Mouse (Mus musculus) heart, postnatal 25 days (tissue): ENCODE data around the gene Katnal1. TPM values are rescaled to one million over a fixed set of nuclear protein-coding genes. Genes with fewer than 3 reads are reported as not detected.

Experiments used
- DNase-seq: peaks from one replicate; pipeline ENCODE4 v3.0.0; 2022; ENCODE audit warnings: low spot score
- intact Hi-C: fragments of 180-260 bp; cut with DNase I; formaldehyde crosslinking; loops from one replicate; pipeline ENCODE4 v1.15.1; 2025
- total RNA-seq, 2 experiments: library from RNA; stranded (reverse); gene quantifications; 2 replicates each; pipeline ENCODE4 v1.2.3; 2021

Katnal1 gene
- total RNA-seq, 2 experiments from 2014 or later, result 9.2 to 9.9 TPM

DNA sequence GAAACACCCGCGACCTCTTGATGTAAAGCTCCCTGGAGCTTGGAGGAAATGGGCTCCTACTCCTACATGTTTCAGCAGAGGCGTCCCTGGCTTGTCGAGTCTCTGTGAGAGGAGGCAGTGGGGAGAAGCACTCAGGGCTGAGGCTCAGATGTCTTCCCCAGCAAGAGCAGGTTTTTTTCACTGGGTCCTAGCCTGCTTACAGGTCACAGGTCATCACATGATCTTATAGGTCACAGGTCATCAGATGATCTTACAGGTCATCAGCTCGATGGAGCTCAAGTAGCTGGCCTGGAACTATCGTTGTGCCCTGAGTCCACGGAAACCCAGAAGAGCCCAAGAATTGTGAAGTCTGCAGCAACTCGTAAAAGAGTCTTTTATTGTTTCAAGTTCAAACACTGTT is 4.6 kb upstream of the Katnal1 start:
- intact Hi-C loops, result no loop called here
- DNase-seq, result no peak

DNA sequence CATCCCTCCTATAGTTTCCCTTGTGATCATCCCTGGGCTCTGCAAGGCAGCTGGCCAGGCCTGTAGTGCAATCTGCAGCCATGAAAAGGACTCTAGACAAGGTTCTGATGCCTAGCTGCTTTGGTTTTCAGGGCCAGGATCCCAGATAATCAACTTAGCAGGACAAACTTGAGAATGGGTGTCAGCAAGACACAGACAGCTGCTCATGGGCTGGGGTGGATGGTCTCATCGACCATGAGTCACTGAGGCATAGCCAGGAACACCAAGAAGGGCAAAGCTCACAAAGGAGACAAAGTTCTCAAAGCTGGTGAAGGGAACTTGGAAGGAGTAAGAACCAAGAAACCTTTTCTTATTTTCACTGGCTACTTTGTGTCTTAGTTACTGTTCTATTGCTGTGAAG is 2.2 kb upstream of the Katnal1 start:
- DNase-seq, result no peak
- intact Hi-C loops, result no loop called here

DNA sequence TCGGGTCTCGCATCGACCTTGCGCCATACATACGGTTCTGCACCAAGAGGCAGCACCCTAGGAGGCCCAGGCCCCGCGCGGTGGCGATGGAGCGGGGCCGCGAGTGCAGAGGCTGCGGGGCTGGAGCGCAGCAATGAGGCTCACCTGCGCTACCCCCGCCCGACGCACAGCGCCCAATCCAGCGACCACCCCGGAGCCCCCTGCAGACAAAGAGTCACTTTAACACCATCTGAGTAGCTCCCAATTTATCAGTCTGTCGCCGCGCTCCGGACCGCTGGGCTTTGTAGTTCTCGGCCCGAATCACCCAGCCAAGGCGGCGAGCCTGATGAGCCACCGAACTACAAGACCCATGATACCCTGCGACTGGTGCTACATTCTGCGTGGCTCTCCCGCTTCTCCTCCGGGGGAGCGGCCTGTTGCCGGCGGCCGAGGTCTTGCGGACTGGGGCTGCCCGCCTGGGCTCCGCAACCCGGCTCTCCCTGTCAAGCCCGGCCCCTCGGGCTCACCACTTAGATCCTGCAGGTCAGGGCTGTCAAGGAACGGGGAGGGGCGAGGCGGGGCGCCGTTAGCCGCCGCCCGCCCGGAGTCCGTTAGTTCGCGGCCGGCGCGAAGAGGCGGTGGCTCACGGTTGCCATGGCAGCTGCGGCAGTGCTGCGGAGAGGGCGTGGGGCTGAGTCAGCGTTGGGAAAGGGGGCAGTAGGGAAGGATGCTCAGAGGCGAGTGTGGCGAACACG is 571 bp downstream of the Katnal1 start:
- intact Hi-C loops, result loop anchor here (10.0 kb wide), 1 partner anchor 256 kb away; the partner anchor contains the start of genes Hmgb1 and Uspl1
- DNase-seq, result peak; percentile 88

- intact Hi-C loops, result loop anchor here (10.0 kb wide), 1 partner anchor 257 kb away; the partner anchor contains the start of genes Hmgb1 and Uspl1
- DNase-seq, result no peak
Measured at GRCm38 (mm10) chr5:148927717-148928223, 1.4 kb downstream of the Katnal1 start.

DNA sequence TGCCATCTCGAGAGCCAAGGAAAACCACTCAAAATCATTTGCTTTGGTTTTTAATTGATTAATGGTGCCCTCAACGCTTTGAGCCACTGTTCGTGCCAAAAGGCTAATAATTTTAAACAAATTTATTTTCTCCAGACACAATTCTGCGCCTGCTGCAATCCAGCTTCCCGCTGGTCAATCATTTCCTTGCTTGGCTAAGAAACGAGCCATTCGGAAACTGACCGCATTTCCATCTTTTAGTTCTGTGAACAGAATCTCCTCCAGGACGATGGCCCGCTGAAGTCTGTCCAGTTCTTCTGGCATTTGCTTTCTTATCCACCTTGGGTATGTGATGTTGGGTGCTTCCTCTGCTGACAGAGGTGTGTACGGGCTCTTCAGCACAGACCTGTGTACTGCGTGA is 4.5 kb downstream of the Katnal1 start:
- DNase-seq, result no peak

DNA sequence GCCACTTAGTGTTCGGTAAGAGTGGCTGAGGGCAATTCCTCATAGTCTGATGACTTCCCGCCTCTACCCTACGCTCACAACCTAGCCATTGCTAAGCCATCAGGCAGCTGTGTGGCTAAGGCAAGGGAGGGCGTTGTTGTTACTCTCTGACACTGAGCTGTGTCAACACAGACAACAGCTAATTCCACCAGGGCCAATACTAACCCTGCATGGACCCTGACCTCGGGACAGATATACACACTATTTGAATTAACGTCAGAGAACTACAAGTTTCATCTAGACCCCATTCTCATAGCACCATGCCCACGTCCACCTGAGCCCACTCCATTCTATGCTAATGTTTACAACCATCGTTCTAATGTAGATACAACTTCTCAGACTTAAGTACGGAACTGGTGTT is 5.1 kb downstream of the Katnal1 start:
- intact Hi-C loops, result loop anchor here (10.0 kb wide), 1 partner anchor 261 kb away; the partner anchor contains the start of genes Hmgb1 and Uspl1
- DNase-seq, result no peak

More for the DNA sequence above, 4.5 kb downstream of the Katnal1 start:
- intact Hi-C loops, result loop anchor here (10.0 kb wide), 1 partner anchor 260 kb away; the partner anchor contains the start of genes Hmgb1 and Uspl1

GRCm38 (mm10) chr5:148923408-148923807 is 5.7 kb downstream of the Katnal1 start:
- no peak for DNase-seq
- intact Hi-C loops, result loop anchor here (10.0 kb wide), 1 partner anchor 261 kb away; the partner anchor contains the start of genes Hmgb1 and Uspl1

GRCm38 (mm10) chr5:148922773-148923172 is 6.3 kb downstream of the Katnal1 start:
- no peak for DNase-seq
- intact Hi-C loops, result loop anchor here (10.0 kb wide), 1 partner anchor 262 kb away; the partner anchor contains the start of genes Hmgb1 and Uspl1

GRCm38 (mm10) chr5:148918049-148918448 is 11.1 kb downstream of the Katnal1 start:
- DNase-seq, result no peak
- intact Hi-C loops, result no loop called here

DNA sequence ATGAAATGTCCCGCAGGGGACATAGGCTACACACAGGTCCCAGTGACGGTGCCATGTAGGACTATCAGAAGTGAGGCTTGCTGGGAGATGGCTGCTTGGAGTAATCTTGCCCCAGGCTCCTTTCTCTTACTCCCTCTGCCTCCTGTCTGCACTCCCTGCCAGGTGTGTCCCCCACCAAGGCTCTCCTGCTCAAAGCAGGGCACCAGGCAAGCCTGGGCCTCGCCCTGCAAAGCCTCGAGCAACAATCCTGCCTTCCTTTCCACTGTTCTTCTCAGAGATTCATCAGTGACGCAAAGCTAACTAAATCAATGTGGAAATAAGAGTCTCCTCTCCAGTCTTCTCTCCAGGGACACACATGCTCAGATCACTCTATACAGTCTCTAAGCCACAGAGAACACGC is 12.3 kb downstream of the Katnal1 start:
- intact Hi-C loops, result no loop called here
- no peak for DNase-seq

GRCm38 (mm10) chr5:148912262-148912661 is 16.9 kb downstream of the Katnal1 start:
- intact Hi-C loops, result loop anchor here (5.0 kb wide), 1 partner anchor 140 kb away; no protein-coding TSS in a partner anchor
- DNase-seq, result no peak

- DNase-seq, result no peak
- intact Hi-C loops, result loop anchor here (5.0 kb wide), 1 partner anchor 142 kb away; no protein-coding TSS in a partner anchor
Measured at GRCm38 (mm10) chr5:148910066-148910465, 19.1 kb downstream of the Katnal1 start.

GRCm38 (mm10) chr5:148909402-148909801 is 19.7 kb downstream of the Katnal1 start:
- DNase-seq, result no peak
- intact Hi-C loops, result no loop called here

GRCm38 (mm10) chr5:148909057-148909395 is 20.1 kb downstream of the Katnal1 start:
- intact Hi-C loops, result no loop called here
- no peak for DNase-seq

GRCm38 (mm10) chr5:148908191-148909056 is 20.7 kb downstream of the Katnal1 start:
- no peak for DNase-seq
- intact Hi-C loops, result no loop called here

DNA sequence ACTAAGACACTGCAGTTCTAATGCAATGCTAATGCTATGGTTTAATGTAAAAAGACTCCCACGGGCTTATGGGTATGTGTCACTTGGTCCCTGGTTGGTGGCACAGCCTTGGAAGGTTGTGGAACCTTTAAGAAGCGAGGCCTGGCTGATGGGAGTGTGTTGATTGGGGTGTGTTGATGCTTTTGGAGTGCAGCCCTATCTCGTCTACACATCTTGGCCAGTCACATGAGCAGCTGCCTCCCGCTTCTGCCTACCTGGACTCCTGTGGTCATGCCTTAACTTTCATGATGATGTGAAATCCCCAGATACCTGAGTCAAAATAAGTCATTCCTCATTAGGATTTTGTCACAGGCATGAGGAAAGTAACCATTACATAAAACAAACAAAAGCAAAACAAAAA is 22.8 kb downstream of the Katnal1 start:
- intact Hi-C loops, result no loop called here
- no peak for DNase-seq

- no peak for DNase-seq
- intact Hi-C loops, result no loop called here
Measured at GRCm38 (mm10) chr5:148904846-148905245, 24.3 kb downstream of the Katnal1 start.

- DNase-seq, result no peak
- intact Hi-C loops, result no loop called here
Measured at GRCm38 (mm10) chr5:148899361-148899760, 29.8 kb downstream of the Katnal1 start.

DNA sequence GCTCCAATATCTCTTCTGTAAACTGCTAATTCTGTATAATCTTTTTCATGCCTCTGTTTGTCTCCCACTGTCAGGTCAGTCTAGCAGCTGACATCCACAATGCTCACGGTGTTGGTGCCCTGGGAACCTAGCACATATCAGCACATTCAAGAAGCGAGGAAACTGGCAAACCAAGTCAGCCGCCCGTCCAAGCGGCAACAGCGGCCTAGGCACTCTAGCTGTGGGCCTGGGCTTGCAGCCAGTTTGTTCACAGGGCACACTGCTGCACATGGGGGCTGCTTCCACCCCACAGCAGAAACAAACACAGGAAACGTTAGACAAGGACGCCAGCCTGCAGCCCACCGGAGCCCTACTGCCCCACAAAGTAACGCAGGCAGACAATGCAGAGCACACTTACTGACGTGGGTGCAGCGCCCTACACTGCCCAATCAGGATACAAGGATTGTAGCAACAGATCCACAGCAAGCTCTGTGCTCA is 31.1 kb downstream of the Katnal1 start:
- DNase-seq, result no peak
- intact Hi-C loops, result no loop called here

DNA sequence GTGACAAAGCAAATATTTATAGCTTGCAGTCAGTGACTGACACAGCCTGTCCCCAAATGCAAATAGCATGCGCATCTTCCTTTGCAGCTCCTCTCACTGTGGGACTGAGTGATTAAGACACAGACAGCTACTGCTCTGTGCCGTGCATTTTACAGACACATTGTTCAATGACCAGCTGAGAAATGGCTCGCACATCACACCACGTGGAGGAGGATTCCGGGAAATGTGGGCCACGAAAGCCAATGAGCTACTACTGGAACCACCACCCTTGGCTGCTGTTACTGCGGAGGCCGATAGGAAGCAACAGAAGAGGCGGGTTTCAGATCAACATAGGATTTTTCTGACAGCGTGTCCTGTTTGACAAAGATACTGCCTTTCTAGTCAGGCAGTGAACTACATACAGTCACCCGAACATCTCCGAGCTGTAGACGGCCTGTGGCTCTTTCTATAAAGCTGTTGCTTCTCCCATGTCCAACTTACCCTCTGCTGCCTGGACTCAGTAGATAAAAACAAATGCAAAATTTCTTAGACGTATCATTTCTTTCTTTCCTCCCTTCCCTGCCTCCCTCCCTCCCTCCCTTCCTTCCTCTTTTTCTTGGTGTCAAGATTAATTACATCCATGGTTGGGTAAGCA is 31.9 kb downstream of the Katnal1 start:
- DNase-seq, result peak; percentile 30
- intact Hi-C loops, result no loop called here
